ENCODE assay signal across 9 mouse cellular contexts in the genomic region with DNA sequence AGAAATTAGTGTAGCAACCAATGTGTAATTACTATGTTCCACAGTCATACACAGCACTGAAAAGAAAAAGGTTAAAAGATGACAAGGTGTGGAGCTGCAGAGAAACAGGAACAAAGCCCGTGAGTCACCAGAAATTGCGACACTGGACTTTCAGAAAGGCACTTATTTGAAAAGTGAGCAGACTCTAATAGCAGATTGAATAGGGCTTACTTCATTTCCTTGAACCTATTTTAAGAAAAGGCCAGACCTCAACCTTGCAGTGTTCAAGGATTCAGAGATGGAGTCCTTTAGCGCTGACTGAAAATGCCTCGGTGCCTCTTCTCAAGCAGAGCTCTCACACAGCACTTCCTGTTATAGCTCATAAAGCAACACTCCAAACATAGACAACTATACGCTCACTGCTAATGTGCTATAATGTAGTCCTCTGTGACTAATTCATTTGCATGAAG.
A peak's percentile ranks its signal among the peaks of the same experiment; 100 is the strongest.
DNase-seq lines count a peak whose midpoint lies in the region; ATAC-seq and TF ChIP-seq lines count a peak whose summit lies in the region.
"Had no signal": no experiment of that assay in that cellular context is flagged by ENCODE, and none has a peak within 500 bp of the region (broad histone marks: within the 10 kb centered on the region; RNA-seq: fewer than 3 reads in every experiment).

No protein-coding gene starts in this region.

- peaks cover 5% of the 10 kb centered on the region; the same call in 1 of the 2 replicates for H3K36me3 ChIP-seq in heart, embryonic 10.5 days
- H3K36me3 ChIP-seq in lung, embryonic 16.5 days (ENCODE audit: control insufficient read depth, insufficient read depth, low read length) = no peaks in the 10 kb centered on the region

- H3K27ac ChIP-seq in heart, embryonic 10.5 days = no peak overlapping the region
- H3K27ac ChIP-seq in bone marrow macrophage, adult 2 months (ENCODE audit: insufficient read depth, low read depth, low read length) = peak overlapping the region; percentile 62
- H3K27ac ChIP-seq in lung, embryonic 16.5 days (ENCODE audit: low read length) = peak overlapping the region; percentile 66
- H3K27ac ChIP-seq: limb, embryonic 13.5 days had no signal

- no peaks in the 10 kb centered on the region for H3K27me3 ChIP-seq in heart, embryonic 10.5 days (ENCODE audit: insufficient read depth, poor library complexity, severe bottlenecking)
- H3K27me3 ChIP-seq in lung, embryonic 16.5 days (ENCODE audit: control insufficient read depth, insufficient read depth, low read depth, low read length) = no peaks in the 10 kb centered on the region
- H3K27me3 ChIP-seq: limb, embryonic 13.5 days had no signal

- no peaks in the 10 kb centered on the region for H3K4me1 ChIP-seq in heart, embryonic 10.5 days
- H3K4me1 ChIP-seq in bone marrow macrophage, adult 2 months (ENCODE audit: control insufficient read depth, insufficient read depth, low read length) = peaks cover 18% of the 10 kb centered on the region
- H3K4me1 ChIP-seq in lung, embryonic 16.5 days (replicated peaks; ENCODE audit: control insufficient read depth, insufficient read depth, low read length) = 0 out of 2 replicates have a peak, but pooled peaks cover 5% of the 10 kb centered on the region
- H3K4me1 ChIP-seq: limb, embryonic 13.5 days had no signal

- H3K4me3 ChIP-seq in heart, embryonic 10.5 days = no peak overlapping the region
- no peak overlapping the region for H3K4me3 ChIP-seq in bone marrow macrophage, adult 2 months (ENCODE audit: insufficient read depth, low read length)
- no peak overlapping the region for H3K4me3 ChIP-seq in lung, embryonic 16.5 days (ENCODE audit: low read length)
- H3K4me3 ChIP-seq: limb, embryonic 13.5 days had no signal

- no peak overlapping the region for H3K4me2 ChIP-seq in lung, embryonic 16.5 days (ENCODE audit: low read depth, low read length)
- H3K4me2 ChIP-seq: limb, embryonic 13.5 days had no signal

- no peak overlapping the region for H3K9ac ChIP-seq in lung, embryonic 16.5 days (ENCODE audit: low read length)
- H3K9ac ChIP-seq: limb, embryonic 13.5 days had no signal

- DNase-seq in heart, adult 8-10 months (ENCODE audit: low spot score) = peak; percentile 55
- DNase-seq in heart, embryonic 10.5 days (ENCODE audit: low spot score) = no peak
- DNase-seq in B cell, adult 2 months = peak; percentile 52 to 54
- no peak for DNase-seq in layer of hippocampus, postnatal 36 days
- no peak for DNase-seq in left cerebral cortex, postnatal 14 days (ENCODE audit: low spot score in 2 of 2)
- no peak for DNase-seq in left cerebral cortex, postnatal 25 days (ENCODE audit: low spot score in 2 of 2)

- intact Hi-C loops in left cerebral cortex, postnatal 14 days (cut with DNase I) = no loop called here
- intact Hi-C loops in left cerebral cortex, postnatal 25 days (cut with DNase I) = no loop called here

- WGBS in heart, embryonic 10.5 days = 66% methylated on average over 5 of the region's 5 CpGs
- WGBS in lung, embryonic 16.5 days = 62% methylated on average over 5 of the region's 5 CpGs

- H3K9me3 ChIP-seq in heart, embryonic 10.5 days = no peaks in the 10 kb centered on the region
- no peaks in the 10 kb centered on the region for H3K9me3 ChIP-seq in lung, embryonic 16.5 days (ENCODE audit: control insufficient read depth, low read length)
- H3K9me3 ChIP-seq: limb, embryonic 13.5 days had no signal

- peak; percentile 68 for ATAC-seq in lung, embryonic 16.5 days (ENCODE audit: low read depth)

- no peak for TF ChIP-seq POLR2A in bone marrow macrophage, adult 2 months (IDR thresholded peaks at IDR 0.05; ENCODE audit: borderline replicate concordance, low read depth, low read length)

- TF ChIP-seq CTCF in bone marrow macrophage, adult 2 months (IDR thresholded peaks at IDR 0.05; ENCODE audit: low read depth, low read length) = no peak

Comparison
In these comparisons a context has a peak if more than half of its experiments do, and no peak if none do; other contexts are left out.
1. DNase-seq: peak in heart, adult 8-10 months (single experiment) and B cell, adult 2 months (2 of 2); none in heart, embryonic 10.5 days (single experiment), layer of hippocampus, postnatal 36 days (0 of 2), left cerebral cortex, postnatal 14 days (0 of 2) and left cerebral cortex, postnatal 25 days (0 of 2).